Mouse (Mus musculus) CH12.LX (cell line): Measurements from ENCODE around the gene Tctn3.

ENCODE experiments used
- CTCF ChIP-seq, 2 experiments: IDR thresholded peaks in 1 of 2; conservative IDR thresholded peaks in 1 of 2; 2 replicates each; pipeline ENCODE4 v1.5.1; 2011 to 2012; ENCODE audit warnings: low read depth in 2 of 2, low read length in 2 of 2, improper control_type of control experiment in 1 of 2, inconsistent platforms in 1 of 2, mild to moderate bottlenecking in 1 of 2, moderate library complexity in 1 of 2
- EP300 ChIP-seq: IDR thresholded peaks from 2 replicates; pipeline ENCODE4 v1.6.1; 2011; ENCODE audit warnings: low read length, improper control_type of control experiment
- ETS1 ChIP-seq: conservative IDR thresholded peaks from 2 replicates; pipeline ENCODE4 v1.6.1; 2012; ENCODE audit warnings: low read depth, mild to moderate bottlenecking, inconsistent platforms, low read length, improper control_type of control experiment, moderate library complexity
- POLR2A ChIP-seq: IDR thresholded peaks from 2 replicates; pipeline ENCODE4 v1.6.1; 2011; ENCODE audit warnings: low read depth, mild to moderate bottlenecking, improper control_type of control experiment, low read length
- RAD21 ChIP-seq: IDR thresholded peaks from 2 replicates; pipeline ENCODE4 v1.6.1; 2011; ENCODE audit warnings: low read depth, mild to moderate bottlenecking, low read length, improper control_type of control experiment, moderate library complexity
- TBP ChIP-seq: conservative IDR thresholded peaks from 2 replicates; pipeline ENCODE4 v1.6.1; 2011; ENCODE audit warnings: low read depth, low read length, improper control_type of control experiment
- ZNF384 ChIP-seq: IDR thresholded peaks from 2 replicates; pipeline ENCODE4 v1.6.1; 2012; ENCODE audit warnings: low read depth, low read length, improper control_type of control experiment, inconsistent platforms

GRCm38 (mm10) chr19:40658281-40658680 is 46.2 kb upstream of the Tctn3 start:
- TF ChIP-seq CTCF (conservative IDR thresholded peaks at IDR 0.05 in 1 of 2, IDR thresholded peaks at IDR 0.05 in 1 of 2; ENCODE audit: low read depth in 2 of 2, low read length in 2 of 2) = no peak
- TF ChIP-seq ETS1 = no peak
- no peak for TF ChIP-seq ZNF384
- no peak for TF ChIP-seq RAD21
- no peak for TF ChIP-seq TBP
- TF ChIP-seq POLR2A = no peak
- TF ChIP-seq EP300 = no peak
